Mouse (Mus musculus): ENCODE results near the gene Prrt3. TPM values are rescaled to one million over a fixed set of nuclear protein-coding genes. Genes with fewer than 3 reads are reported as not detected.

Gene Prrt3
- polyA plus RNA-seq, 1 experiment from 2014 or later: 0.20 TPM

DNA sequence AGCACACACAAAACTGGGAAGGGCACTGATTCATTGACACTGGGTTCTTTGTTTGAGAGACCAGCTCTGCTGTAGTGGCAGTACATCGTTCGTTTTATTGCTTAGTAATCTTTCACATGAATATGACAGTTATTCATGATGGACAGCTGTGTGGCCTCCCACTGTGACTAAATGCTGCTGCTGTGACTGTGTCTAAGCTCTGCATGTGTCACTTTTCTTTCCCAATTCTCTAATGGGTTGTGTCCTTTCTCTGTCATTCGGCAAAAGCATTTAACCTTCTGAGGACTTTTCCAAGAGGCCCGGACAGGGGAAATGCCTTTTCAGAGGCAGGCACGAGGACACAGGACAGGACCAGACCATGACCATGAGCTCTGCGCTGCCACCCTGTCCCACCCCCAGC is 12.2 kb upstream of the Prrt3 start:
- Histone ChIP-seq H3K9ac (no peak overlapping the region), H3K36me3 (peaks cover 71% of the 10 kb centered on the region), H3K4me1 (no peaks in the 10 kb centered on the region), H3K9me3 (peaks cover 4% of the 10 kb centered on the region; the same call in 1 of the 2 replicates), H3K4me2 (no peak overlapping the region), H3K4me3 (no peak overlapping the region), H3K27ac (replicated peaks) (no peak overlapping the region), H3K27me3 (replicated peaks) (no peaks in the 10 kb centered on the region)
- no peak for ATAC-seq (ENCODE audit: extremely low read depth, insufficient number of reproducible peaks, low FRiP score, low TSS enrichment)
- WGBS: 86% methylated on average over 6 of the region's 6 CpGs

DNA sequence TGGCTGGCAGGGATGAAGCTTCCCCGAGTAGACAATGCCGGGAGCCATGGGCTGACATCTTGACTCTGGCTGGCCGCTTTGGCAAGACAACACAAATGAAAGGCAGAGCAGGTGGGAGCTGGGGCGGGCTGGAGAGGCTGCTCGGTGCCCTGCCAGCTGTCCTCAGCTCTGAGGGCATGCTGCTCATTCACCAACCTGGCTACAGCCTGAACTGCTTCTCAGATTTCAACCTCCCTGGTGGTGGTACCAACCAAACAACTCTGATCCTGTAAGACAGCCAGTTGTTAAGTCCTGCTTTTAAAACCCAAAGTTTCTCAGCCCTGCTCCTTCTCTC is 7.2 kb upstream of the Prrt3 start:
- 55% methylated on average over 5 of the region's 5 CpGs for WGBS
- no peak for ATAC-seq (ENCODE audit: extremely low read depth, insufficient number of reproducible peaks, low FRiP score, low TSS enrichment)

DNA sequence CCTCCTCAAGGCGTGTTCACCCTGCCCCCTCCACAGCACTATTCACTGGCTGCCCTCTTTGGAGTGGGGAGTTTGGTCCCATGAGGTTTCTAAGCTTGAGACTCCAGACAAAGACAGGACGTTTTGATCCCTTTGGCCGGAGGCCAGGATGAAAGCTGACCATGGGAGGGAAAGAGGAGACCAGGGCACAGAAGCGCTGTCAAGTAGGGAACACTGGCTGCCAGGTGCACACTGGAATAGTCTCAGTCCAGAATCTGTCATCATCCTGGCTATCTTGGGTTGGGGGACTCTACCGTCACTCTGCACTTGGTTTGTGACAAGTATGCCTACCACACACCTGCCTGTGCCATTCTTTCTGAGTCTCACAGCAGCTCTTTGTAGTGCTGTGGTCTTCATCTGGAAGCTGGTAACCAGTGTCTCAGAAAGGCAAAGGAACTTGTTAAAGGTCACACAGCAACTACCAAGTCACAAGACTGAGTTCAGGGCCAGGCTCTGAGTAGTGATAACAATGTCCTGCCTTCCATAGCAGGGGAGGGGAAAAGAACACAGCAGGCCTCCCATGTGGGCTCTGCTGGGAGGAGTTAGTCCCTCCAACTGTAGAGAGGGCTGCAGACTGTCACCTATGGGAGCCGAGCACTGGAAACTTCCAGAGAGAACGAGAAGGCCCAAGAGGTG is 6.7 kb upstream of the Prrt3 start:
- 46% methylated on average over 7 of the region's 7 CpGs for WGBS
- Histone ChIP-seq H3K4me3 (no peak overlapping the region), H3K27me3 (replicated peaks) (peaks cover 2% of the 10 kb centered on the region; the same call in 1 of the 2 replicates), H3K9ac (no peak overlapping the region), H3K4me1 (peaks cover 5% of the 10 kb centered on the region; the same call in 1 of the 2 replicates), H3K9me3 (no peaks in the 10 kb centered on the region), H3K27ac (replicated peaks) (no peak overlapping the region), H3K36me3 (peaks cover 16% of the 10 kb centered on the region), H3K4me2 (no peak overlapping the region)
- ATAC-seq (ENCODE audit: extremely low read depth, insufficient number of reproducible peaks, low FRiP score, low TSS enrichment): no peak; the same call in 1 of the 2 replicates

More for the DNA sequence above, 7.2 kb upstream of the Prrt3 start:
- Histone ChIP-seq H3K4me1 (peaks cover 5% of the 10 kb centered on the region; the same call in 1 of the 2 replicates), H3K9me3 (no peaks in the 10 kb centered on the region), H3K27ac (replicated peaks) (no peak overlapping the region), H3K4me2 (no peak overlapping the region), H3K9ac (no peak overlapping the region), H3K27me3 (replicated peaks) (no peaks in the 10 kb centered on the region), H3K4me3 (no peak overlapping the region), H3K36me3 (peaks cover 21% of the 10 kb centered on the region)

DNA sequence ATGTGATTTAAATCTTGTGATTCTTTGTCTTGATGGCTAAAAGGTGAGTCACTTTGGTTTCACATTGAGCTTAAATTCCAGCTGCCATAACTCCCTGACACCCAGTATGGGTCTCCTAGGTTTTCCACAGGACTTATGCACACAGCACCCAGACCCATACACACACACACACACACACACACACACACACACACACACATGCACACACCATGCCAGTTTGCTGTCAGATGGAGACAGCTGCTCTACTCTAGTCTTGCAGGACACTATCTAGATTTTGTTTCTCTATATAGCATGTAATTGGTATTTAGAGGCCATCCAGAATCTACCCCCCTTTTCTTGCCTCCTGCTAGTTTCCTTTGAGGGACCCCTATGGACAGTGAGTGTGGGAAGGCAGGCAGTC is 5.4 kb upstream of the Prrt3 start:
- H3K36me3 ChIP-seq: peaks cover 6% of the 10 kb centered on the region
- H3K9ac ChIP-seq: no peak overlapping the region
- no peak overlapping the region for H3K4me3 ChIP-seq
- peaks cover 14% of the 10 kb centered on the region for H3K27me3 ChIP-seq (replicated peaks)
- H3K9me3 ChIP-seq: 0 out of 2 replicates have a peak, but pooled peaks cover 9% of the 10 kb centered on the region
- H3K4me1 ChIP-seq: peaks cover 5% of the 10 kb centered on the region; the same call in 1 of the 2 replicates
- no peak for ATAC-seq (ENCODE audit: extremely low read depth, insufficient number of reproducible peaks, low FRiP score, low TSS enrichment)
- no peak overlapping the region for H3K27ac ChIP-seq (replicated peaks)
- no peak overlapping the region for H3K4me2 ChIP-seq

DNA sequence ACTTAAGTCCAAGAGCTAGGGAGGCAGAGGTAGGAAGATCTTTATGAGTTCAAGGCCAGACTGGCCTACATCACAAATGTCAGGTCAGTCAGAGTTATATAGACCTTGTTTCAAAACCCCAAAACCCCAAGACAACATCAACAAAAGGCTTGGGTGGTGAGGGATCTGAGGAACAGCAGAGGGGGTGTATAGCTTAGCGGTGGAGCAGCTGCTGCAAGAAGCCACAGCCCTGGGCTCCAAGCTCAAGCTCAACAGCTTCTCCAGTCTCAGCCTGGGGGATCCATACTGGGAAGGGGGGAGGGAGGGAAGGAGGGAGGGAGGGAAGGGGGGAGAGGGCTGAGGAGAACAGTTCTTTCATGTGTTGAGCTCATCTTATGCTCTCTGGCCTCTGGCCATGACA is 4.0 kb upstream of the Prrt3 start:
- Histone ChIP-seq H3K27ac (replicated peaks) (no peak overlapping the region), H3K9ac (no peak overlapping the region), H3K27me3 (replicated peaks) (peaks cover 29% of the 10 kb centered on the region), H3K4me1 (peaks cover 10% of the 10 kb centered on the region; the same call in 1 of the 2 replicates), H3K9me3 (0 out of 2 replicates have a peak, but pooled peaks cover 9% of the 10 kb centered on the region), H3K4me2 (no peak overlapping the region), H3K4me3 (no peak overlapping the region), H3K36me3 (no peaks in the 10 kb centered on the region)
- no peak for ATAC-seq (ENCODE audit: extremely low read depth, insufficient number of reproducible peaks, low FRiP score, low TSS enrichment)
- 78% methylated on average over 1 of the region's 1 CpGs for WGBS

DNA sequence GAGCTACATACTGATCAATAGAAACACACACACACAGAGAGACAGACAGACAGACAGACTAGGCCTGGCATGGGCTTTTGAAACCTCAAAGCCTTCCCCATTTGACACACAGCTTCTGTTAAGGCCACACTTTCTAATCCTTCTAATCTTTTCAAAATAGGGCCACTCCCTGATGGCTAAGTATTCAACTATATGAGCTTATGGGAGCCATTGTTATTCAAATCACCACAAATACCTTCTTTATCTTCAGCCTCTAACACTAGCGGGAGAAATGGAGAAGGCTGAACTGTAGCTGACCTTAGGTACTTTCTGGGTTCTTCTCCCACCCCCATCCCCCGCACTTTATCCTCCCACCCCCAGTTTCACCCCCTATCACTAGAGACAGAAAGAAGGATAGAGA is 1.1 kb upstream of the Prrt3 start:
- no peaks in the 10 kb centered on the region for H3K36me3 ChIP-seq
- H3K27ac ChIP-seq (replicated peaks): no peak overlapping the region
- no peak overlapping the region for H3K4me2 ChIP-seq
- no peak overlapping the region for H3K4me3 ChIP-seq
- peaks cover 5% of the 10 kb centered on the region; the same call in 1 of the 2 replicates for H3K4me1 ChIP-seq
- H3K27me3 ChIP-seq (replicated peaks): peaks cover 51% of the 10 kb centered on the region
- WGBS: 51% methylated on average over 2 of the region's 2 CpGs
- no peak for ATAC-seq (ENCODE audit: extremely low read depth, insufficient number of reproducible peaks, low FRiP score, low TSS enrichment)
- 0 out of 2 replicates have a peak, but pooled peaks cover 9% of the 10 kb centered on the region for H3K9me3 ChIP-seq
- no peak overlapping the region for H3K9ac ChIP-seq

DNA sequence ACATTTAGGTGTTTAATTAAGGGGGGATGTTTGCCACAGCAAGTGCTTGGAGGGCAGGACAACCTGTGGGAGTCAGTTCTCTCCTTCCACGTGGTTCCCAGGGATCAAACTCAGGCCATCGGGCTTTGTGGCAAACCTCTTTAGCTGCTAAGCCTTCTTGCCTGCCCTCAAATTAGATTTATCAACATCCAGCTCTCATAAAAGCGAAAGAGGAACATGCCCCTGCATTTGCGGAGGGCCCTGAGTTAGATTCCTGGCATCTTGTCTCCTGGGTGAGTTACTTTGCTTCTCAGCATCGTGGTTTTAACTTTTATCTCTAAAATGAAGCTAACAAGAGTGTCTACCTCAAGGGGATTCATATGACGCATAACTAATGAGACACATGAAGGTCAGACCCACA is 2.4 kb downstream of the Prrt3 start:
- Histone ChIP-seq H3K4me2 (no peak overlapping the region), H3K36me3 (no peaks in the 10 kb centered on the region), H3K27me3 (replicated peaks) (peaks cover 85% of the 10 kb centered on the region), H3K9ac (no peak overlapping the region), H3K4me1 (peaks cover 21% of the 10 kb centered on the region), H3K27ac (replicated peaks) (no peak overlapping the region), H3K9me3 (0 out of 2 replicates have a peak, but pooled peaks cover 9% of the 10 kb centered on the region), H3K4me3 (no peak overlapping the region)
- ATAC-seq (ENCODE audit: extremely low read depth, insufficient number of reproducible peaks, low FRiP score, low TSS enrichment): no peak
- 61% methylated on average over 6 of the region's 6 CpGs for WGBS

DNA sequence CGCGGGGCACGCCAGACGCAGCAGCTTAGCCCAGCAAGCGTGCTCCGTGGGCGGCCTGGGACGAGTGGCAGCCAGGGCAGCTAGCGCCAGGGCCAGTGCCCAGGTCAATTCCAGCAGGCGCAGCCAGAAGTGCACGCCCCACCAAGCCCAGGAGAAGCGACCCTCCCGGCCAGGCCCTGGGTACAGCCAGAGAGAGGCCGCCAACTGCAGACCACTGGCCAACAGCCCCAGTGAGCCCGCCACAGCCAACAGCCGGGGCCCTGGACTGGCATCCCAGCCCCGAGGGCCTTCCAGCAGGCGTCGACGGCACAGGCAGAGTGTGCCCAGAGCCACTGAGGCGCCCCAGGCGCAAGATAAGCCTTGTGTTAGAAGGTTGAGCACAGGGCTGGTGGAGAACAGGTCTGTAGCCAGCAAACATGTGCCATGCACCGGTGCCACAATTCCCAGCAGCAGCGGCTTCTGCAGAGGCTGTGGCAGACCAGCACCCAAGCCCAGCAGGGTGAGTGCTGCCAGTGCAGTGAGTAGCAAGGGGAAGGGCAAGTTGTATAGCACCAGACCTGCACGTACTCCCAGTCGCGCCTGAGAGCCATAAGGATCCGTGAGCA is 6.6 kb downstream of the Prrt3 start:
- H3K27me3 ChIP-seq (replicated peaks): peaks cover 55% of the 10 kb centered on the region
- 22% methylated on average over 28 of the region's 28 CpGs for WGBS
- peaks cover 18% of the 10 kb centered on the region for H3K4me1 ChIP-seq
- H3K4me2 ChIP-seq: peak overlapping the region; percentile 79
- H3K4me3 ChIP-seq: peak overlapping the region; percentile 56
- peak overlapping the region; percentile 78 for H3K9ac ChIP-seq
- H3K27ac ChIP-seq (replicated peaks): no peak overlapping the region
- ATAC-seq (ENCODE audit: extremely low read depth, insufficient number of reproducible peaks, low FRiP score, low TSS enrichment): no peak
- H3K9me3 ChIP-seq: no peaks in the 10 kb centered on the region
- peaks cover 30% of the 10 kb centered on the region for H3K36me3 ChIP-seq

DNA sequence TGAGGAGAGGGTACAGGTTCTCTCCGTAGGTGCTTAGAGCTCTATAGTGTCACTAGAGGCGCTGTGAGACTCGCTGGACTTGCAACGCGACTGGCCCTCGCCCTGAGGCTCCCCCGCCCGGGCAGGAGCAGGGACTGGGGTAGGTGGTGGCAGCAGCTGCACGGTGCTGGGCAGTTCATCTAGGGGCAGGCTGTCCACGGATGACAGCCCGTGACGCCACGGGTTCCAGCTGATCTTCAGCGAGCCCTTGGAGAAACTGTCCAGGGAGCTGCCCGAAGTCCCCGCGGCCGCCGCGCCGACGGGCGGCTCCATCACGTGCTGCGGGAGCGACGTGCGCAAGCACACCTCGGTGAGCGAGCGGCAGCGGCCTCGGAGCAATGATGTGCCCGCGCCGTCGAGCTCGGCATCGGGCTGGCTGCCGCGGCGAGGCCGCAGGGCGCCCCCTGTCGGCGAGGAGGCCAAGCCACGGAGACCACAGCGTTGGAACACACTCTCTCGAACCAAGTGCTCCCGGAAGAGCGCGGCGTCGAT is 7.4 kb downstream of the Prrt3 start:
- H3K9me3 ChIP-seq: no peaks in the 10 kb centered on the region
- WGBS: 1% methylated on average over 54 of the region's 54 CpGs
- peak overlapping the region; percentile 78 for H3K9ac ChIP-seq
- peak overlapping the region; percentile 56 for H3K4me3 ChIP-seq
- ATAC-seq (ENCODE audit: extremely low read depth, insufficient number of reproducible peaks, low FRiP score, low TSS enrichment): peak; percentile 72
- peaks cover 38% of the 10 kb centered on the region for H3K36me3 ChIP-seq
- peaks cover 46% of the 10 kb centered on the region for H3K27me3 ChIP-seq (replicated peaks)
- H3K4me2 ChIP-seq: peak overlapping the region; percentile 79
- peaks cover 18% of the 10 kb centered on the region for H3K4me1 ChIP-seq
- peak overlapping the region; percentile 64 for H3K27ac ChIP-seq (replicated peaks)

DNA sequence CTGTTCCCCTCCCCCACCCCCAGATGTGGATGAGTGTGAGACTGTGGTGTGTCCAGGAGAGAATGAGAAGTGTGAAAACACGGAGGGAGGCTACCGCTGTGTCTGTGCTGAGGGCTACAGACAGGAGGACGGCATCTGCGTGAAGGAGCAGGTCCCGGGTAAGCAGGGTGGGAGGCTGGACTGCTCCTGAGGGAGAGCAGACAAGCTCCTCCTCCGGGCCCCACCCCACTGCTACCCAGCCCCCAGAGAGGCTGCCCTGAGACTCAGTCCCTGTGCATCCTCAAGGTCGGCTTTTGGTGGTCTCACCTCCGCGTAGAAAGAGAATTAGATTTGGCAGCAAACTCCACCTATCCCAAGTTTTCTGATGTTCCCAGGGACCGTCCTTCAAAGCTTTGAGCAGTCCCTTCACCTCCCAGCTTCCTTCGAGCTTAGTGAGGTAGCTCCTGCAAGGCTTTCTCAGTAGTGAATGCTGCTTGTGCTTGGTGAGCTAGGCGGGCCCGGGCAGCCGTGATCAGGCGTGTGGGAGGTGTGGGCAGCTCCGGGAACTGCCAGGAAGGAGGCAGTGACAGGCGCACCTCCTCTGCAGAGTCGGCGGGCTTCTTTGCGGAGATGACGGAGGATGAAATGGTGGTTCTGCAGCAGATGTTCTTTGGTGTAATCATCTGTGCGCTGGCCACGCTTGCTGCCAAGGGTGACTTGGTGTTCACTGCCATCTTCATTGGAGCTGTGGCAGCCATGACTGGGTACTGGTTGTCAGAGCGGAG is 9.4 kb downstream of the Prrt3 start:
- 64% methylated on average over 24 of the region's 24 CpGs for whole genome bisulfite sequencing
- Histone ChIP-seq H3K4me2 (no peak overlapping the region), H3K27me3 (replicated peaks) (peaks cover 33% of the 10 kb centered on the region)

DNA sequence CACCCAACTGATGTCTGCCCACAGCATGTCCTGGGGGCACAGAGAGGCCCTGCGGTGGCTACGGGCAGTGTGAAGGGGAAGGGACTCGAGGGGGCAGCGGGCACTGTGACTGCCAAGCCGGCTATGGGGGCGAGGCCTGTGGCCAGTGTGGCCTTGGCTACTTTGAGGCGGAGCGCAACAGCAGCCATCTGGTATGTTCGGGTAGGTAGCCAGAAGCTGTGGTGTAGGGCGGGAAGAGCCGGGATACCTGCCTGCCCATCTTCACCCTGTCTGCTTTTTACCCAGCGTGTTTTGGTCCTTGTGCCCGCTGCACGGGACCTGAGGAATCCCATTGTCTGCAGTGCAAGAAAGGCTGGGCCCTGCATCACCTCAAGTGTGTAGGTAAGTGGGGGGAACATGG is 12.3 kb downstream of the Prrt3 start:
- Histone ChIP-seq H3K36me3 (peaks cover 64% of the 10 kb centered on the region), H3K9me3 (no peaks in the 10 kb centered on the region), H3K27me3 (replicated peaks) (0 out of 2 replicates have a peak, but pooled peaks cover 5% of the 10 kb centered on the region), H3K4me2 (no peak overlapping the region), H3K9ac (no peak overlapping the region), H3K4me3 (no peak overlapping the region), H3K4me1 (peaks cover 12% of the 10 kb centered on the region), H3K27ac (replicated peaks) (no peak overlapping the region)
- no peak for ATAC-seq (ENCODE audit: extremely low read depth, insufficient number of reproducible peaks, low FRiP score, low TSS enrichment)
- 91% methylated on average over 14 of the region's 14 CpGs for WGBS

More for the DNA sequence above, 9.4 kb downstream of the Prrt3 start:
- no peak for ATAC-seq (ENCODE audit: extremely low read depth, insufficient number of reproducible peaks, low FRiP score, low TSS enrichment)
- H3K9me3 ChIP-seq: no peaks in the 10 kb centered on the region
- peaks cover 53% of the 10 kb centered on the region for H3K36me3 ChIP-seq
- no peak overlapping the region for H3K9ac ChIP-seq
- no peak overlapping the region for H3K27ac ChIP-seq (replicated peaks)
- no peak overlapping the region for H3K4me3 ChIP-seq
- peaks cover 18% of the 10 kb centered on the region for H3K4me1 ChIP-seq

Data from heart, embryonic 13.5 days (tissue).